Mouse (Mus musculus): ENCODE data around the gene Lbhd1. TPM values are rescaled to one million over a fixed set of nuclear protein-coding genes. Genes with fewer than 3 reads are reported as not detected.

Lbhd1 gene
- 51.7 TPM for polyA plus RNA-seq (2014; fragmentation: Illumina TruSeq; extraction: RNeasy Lipid Tissue Mini Kit (QIAGEN cat#74804))

GRCm38 (mm10) chr19:8883616-8884015 is at the start of gene Lbhd1, which contains the start of gene Gm49403:
Lbhd1 (plus strand) TSS chr19:8883732.
Gm49403 (plus strand) TSS chr19:8883930.

GRCm38 (mm10) chr19:8837251-8837791 is 46.2 kb upstream of the Lbhd1 start, which contains the start of gene Bscl2:
Bscl2 (plus strand) TSS chr19:8837467.

GRCm38 (mm10) chr19:8839103-8839907 is 44.2 kb upstream of the Lbhd1 start, which contains the start of gene Gng3:
Gng3 (minus strand) TSS chr19:8839194.

GRCm38 (mm10) chr19:8850402-8850901 is 33.1 kb upstream of the Lbhd1 start, which contains the start of gene Lrrn4cl:
Lrrn4cl (plus strand) TSS chr19:8850768.

GRCm38 (mm10) chr19:8871267-8872186 is 12.0 kb upstream of the Lbhd1 start, which contains the start of gene Ubxn1:
Ubxn1 (plus strand) TSS chr19:8871496.

GRCm38 (mm10) chr19:8880311-8881033 is 3.1 kb upstream of the Lbhd1 start, which contains the start of gene Uqcc3:
Uqcc3 (minus strand) TSS chr19:8880923.

GRCm38 (mm10) chr19:8888511-8889385 is 5.2 kb downstream of the Lbhd1 start, which contains the start of the genes 1810009A15Rik and Gm49416:
1810009A15Rik (plus strand) TSS chr19:8888853.
Gm49416 (plus strand) TSS chr19:8888926.

GRCm38 (mm10) chr19:8892829-8893766 is 9.6 kb downstream of the Lbhd1 start, which contains the start of gene Ints5:
Ints5 (plus strand) TSS chr19:8893005.

GRCm38 (mm10) chr19:8897865-8898495 is 14.4 kb downstream of the Lbhd1 start, which contains the start of gene Ganab:
Ganab (plus strand) TSS chr19:8898071.

GRCm38 (mm10) chr19:8920073-8920736 is 36.7 kb downstream of the Lbhd1 start, which contains the start of gene B3gat3:
B3gat3 (plus strand) TSS chr19:8920374.

GRCm38 (mm10) chr19:8929224-8930088 is 45.9 kb downstream of the Lbhd1 start, which contains the start of the genes Rom1 and Eml3:
Rom1 (minus strand) TSS chr19:8929356.
Eml3 (plus strand) TSS chr19:8929552.

GRCm38 (mm10) chr19:8941515-8942217 is 58.1 kb downstream of the Lbhd1 start, which contains the start of gene Mta2:
Mta2 (plus strand) TSS chr19:8941875.

